Mouse (Mus musculus) forebrain, embryonic 14.5 days (tissue): ENCODE measurements around the gene Pdzd7. TPM values are rescaled to one million over a fixed set of nuclear protein-coding genes. Genes with fewer than 3 reads are reported as not detected.
A peak's percentile ranks its signal among the peaks of the same experiment; 100 is the strongest.

Experiments
- ATAC-seq: fragments of 200-750 bp; cut with Nextera tagmentation; 2 replicates; pipeline ENCODE4 v1.8.0; 2017; ENCODE audit warnings: mild to moderate bottlenecking, moderate library complexity
- DNase-seq: peaks from one replicate; pipeline ENCODE4 v3.0.0-alpha.2; 2015; ENCODE audit warnings: low spot score
- H3K27ac ChIP-seq: fragments of 300-500 bp; sonication (generic); 2 replicates; pipeline ENCODE4 v1.5.1; 2014; ENCODE audit warnings: low read depth, mild to moderate bottlenecking, control low read depth, low read length, moderate library complexity
- H3K27me3 ChIP-seq: fragments of 300-500 bp; sonication (generic); replicated peaks from 2 replicates; pipeline ENCODE4 v1.6.1; 2014; ENCODE audit warnings: low read length, control low read depth, mixed read lengths; ENCODE audit not compliant: control insufficient read depth, insufficient read depth
- H3K36me3 ChIP-seq: fragments of 300-500 bp; sonication (generic); 2 replicates; pipeline ENCODE4 v1.6.1; 2014; ENCODE audit warnings: low read length, control low read depth; ENCODE audit not compliant: control insufficient read depth, insufficient read depth
- H3K4me1 ChIP-seq: fragments of 300-500 bp; sonication (generic); 2 replicates; pipeline ENCODE4 v1.6.1; 2014; ENCODE audit warnings: antibody characterized with exemption, low read length, control low read depth; ENCODE audit not compliant: control insufficient read depth, insufficient read depth
- H3K4me2 ChIP-seq: fragments of 300-500 bp; sonication (generic); 2 replicates; pipeline ENCODE4 v1.6.1; 2014; ENCODE audit warnings: mild to moderate bottlenecking, control low read depth, low read length
- H3K4me3 ChIP-seq: fragments of 300-500 bp; sonication (generic); 2 replicates; pipeline ENCODE4 v1.5.1; 2014; ENCODE audit warnings: low read depth, low read length, control low read depth
- H3K9ac ChIP-seq: fragments of 300-500 bp; sonication (generic); 2 replicates; pipeline ENCODE4 v1.6.1; 2014; ENCODE audit warnings: mild to moderate bottlenecking, low read length, control low read depth, moderate library complexity
- H3K9me3 ChIP-seq: fragments of 300-500 bp; sonication (generic); replicated peaks from 2 replicates; pipeline ENCODE4 v1.6.1; 2016; ENCODE audit warnings: low read length, control low read depth, mixed read lengths; ENCODE audit not compliant: control insufficient read depth
- WGBS: fragments of 180-500 bp; shearing (Covaris S2); extraction: QIAGEN DNeasy Blood & Tissue Kit; methylation state at CpG from one replicate; pipeline ENCODE4 v1.1.7; 2014; 5-methylcytosine and 5-hydroxymethylcytosine counted together
- polyA plus RNA-seq: library from polyadenylated mRNA; unstranded; fragments of >200 nt; fragmentation: Nextera tagmentation; extraction: Ambion mirVana; gene quantifications from 2 replicates; pipeline ENCODE4 v1.2.1, GENCODE M21; 2014

Pdzd7 gene
- polyA plus RNA-seq, 1 experiment from 2014 or later, result 1.1 TPM

- ATAC-seq (no peak), DNase-seq (no peak)
- peak overlapping the region; percentile 41 for H3K9ac ChIP-seq
- peaks cover 33% of the 10 kb centered on the region for H3K36me3 ChIP-seq
- peak overlapping the region; percentile 63 for H3K27ac ChIP-seq
- H3K4me2 ChIP-seq, result no peak overlapping the region
- peaks cover 23% of the 10 kb centered on the region for H3K4me1 ChIP-seq
- no peak overlapping the region for H3K4me3 ChIP-seq
- 87% methylated on average over 8 of the region's 8 CpGs for WGBS
- no peaks in the 10 kb centered on the region for H3K27me3 ChIP-seq
- H3K9me3 ChIP-seq, result no peaks in the 10 kb centered on the region
Observed at GRCm38 (mm10) chr19:45012219-45012618, 33.3 kb downstream of the Pdzd7 start.

DNA sequence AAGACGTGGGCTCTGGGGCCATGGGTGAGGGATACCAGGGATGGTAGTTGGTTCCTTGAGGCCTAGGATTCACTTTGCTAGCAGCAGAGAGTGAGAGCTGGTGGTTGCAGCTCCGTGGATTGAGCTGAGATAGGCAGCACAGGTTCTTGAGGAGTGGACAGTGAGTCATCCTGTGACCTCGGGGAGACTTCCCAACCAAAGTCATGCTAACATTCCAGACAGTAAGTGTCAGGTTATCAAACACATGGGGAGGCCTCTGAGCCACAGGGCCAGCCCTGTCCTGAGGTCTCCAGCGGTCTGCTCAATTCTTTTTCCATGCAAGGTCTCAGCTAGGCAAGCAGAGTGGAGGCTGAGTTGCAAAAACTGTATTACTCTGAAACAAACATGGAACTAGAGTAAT, 34.9 kb downstream of the Pdzd7 start:
- no peak for ATAC-seq
- 91% methylated on average over 4 of the region's 4 CpGs for WGBS
- H3K27ac ChIP-seq, result no peak overlapping the region

DNA sequence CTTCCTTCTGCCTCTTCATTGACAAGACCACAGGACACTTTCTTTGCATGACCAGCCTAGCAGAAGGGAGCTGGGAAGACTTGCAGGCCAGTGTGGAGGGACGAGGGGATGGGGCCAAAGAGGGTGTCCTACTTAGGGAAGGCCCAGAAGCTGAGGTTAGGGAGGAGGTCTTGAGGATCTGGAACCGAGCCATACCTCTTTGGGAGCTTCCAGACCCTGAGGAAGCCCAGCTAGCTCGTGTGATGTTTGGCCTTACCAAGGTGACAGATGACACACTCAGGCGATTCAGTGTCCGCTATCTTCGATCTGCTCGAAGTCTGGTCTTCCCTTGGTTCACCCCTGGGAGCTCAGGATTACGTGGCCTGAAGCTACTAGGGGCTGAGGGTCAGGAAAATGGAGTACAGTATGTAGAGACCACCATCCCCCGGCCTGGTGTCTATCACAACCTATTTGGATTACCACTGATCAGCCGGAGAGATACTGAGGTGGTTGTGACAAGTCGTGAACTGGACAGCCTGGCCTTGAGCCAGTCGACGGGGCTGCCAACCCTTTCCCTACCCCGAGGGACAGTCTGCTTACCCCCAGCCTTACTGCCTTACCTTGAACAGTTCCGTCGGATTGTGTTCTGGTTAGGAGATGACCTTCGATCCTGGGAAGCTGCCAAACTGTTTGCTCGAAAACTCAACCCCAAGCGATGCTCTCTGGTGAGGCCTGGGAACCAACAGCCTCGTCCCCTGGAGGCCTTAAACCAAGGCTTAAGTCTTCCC, 37.9 kb downstream of the Pdzd7 start:
- Histone ChIP-seq H3K27ac (no peak overlapping the region), H3K4me2 (peak overlapping the region; percentile 69), H3K27me3 (no peaks in the 10 kb centered on the region), H3K9me3 (no peaks in the 10 kb centered on the region), H3K9ac (peak overlapping the region; percentile 78), H3K4me1 (peaks cover 18% of the 10 kb centered on the region), H3K4me3 (peak overlapping the region; percentile 63; the same call in 1 of the 2 replicates), H3K36me3 (peaks cover 51% of the 10 kb centered on the region)
- DNase-seq, result no peak
- 88% methylated on average over 20 of the region's 20 CpGs for WGBS
- no peak for ATAC-seq

More for the DNA sequence above, 34.9 kb downstream of the Pdzd7 start:
- Histone ChIP-seq H3K36me3 (peaks cover 33% of the 10 kb centered on the region), H3K27me3 (no peaks in the 10 kb centered on the region), H3K4me2 (no peak overlapping the region), H3K9ac (no peak overlapping the region), H3K4me3 (no peak overlapping the region), H3K4me1 (peaks cover 19% of the 10 kb centered on the region), H3K9me3 (no peaks in the 10 kb centered on the region)
- DNase-seq, result no peak

DNA sequence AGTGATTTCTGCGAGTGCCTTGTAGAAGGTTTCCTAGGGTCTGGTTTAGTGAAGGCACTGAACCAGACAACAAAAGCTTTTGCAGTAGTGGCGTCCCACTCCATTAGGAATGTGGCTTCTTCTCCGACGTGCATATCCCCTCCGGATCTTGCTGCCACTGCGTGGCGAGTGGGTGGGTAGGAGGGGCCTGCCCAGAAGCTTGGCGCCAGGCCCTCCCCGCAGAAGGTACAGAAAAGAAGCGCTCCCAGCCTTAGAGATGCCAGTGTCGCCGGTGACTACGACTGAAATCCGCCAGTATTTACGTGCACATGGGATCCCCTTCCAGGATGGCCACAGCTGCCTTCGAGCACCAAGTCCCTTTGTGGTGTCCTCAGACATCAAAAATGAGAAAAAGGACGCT, 38.5 kb downstream of the Pdzd7 start:
- no peak for ATAC-seq
- DNase-seq, result no peak
- peak overlapping the region; percentile 69 for H3K4me2 ChIP-seq
- peaks cover 50% of the 10 kb centered on the region for H3K36me3 ChIP-seq
- no peaks in the 10 kb centered on the region for H3K27me3 ChIP-seq
- 43% methylated on average over 17 of the region's 17 CpGs for WGBS
- peak overlapping the region; percentile 63 for H3K4me3 ChIP-seq
- peaks cover 18% of the 10 kb centered on the region for H3K4me1 ChIP-seq
- peak overlapping the region; percentile 67 for H3K27ac ChIP-seq
- peak overlapping the region; percentile 78 for H3K9ac ChIP-seq
- H3K9me3 ChIP-seq, result no peaks in the 10 kb centered on the region

DNA sequence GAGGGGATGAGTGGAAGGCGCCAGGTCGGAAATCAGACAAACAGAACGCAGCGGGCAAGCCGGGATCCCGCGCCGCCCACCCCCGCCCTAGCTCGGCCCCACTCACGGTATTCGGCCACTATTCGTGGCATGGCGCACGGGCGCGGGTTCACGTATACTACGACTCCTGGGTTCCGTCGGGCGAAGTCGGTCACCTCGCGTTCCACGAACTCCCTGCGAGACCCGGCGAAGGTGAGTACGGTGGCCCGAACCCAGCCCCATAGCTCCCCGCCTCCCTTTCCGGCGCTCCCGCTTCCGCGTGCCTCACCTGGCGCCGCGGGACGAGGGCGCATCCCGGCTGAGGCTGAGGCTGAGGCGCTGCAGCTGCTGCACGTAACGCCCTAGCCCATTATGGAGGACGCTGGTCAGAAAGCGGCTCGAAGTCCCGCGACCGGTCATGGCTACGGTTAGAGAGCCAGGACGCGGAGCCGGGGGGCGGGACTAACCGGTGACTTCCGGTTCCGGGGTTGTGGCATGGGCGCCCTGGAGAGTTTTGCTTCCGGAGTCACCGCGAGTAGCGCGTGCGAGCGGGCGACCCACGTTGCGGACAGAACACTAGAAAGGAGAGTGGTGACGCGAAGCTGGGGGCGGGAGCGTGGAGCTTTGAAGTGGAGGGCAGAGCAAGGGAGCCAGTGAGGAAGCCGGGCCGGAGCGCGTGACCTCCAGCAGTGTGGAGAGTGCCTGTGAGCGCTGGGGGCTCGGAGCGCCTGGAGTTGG, 39.4 kb downstream of the Pdzd7 start, which contains the start of gene Mrpl43:
TSS of gene Mrpl43 (minus strand) at position 486 of the 756 bp plus-strand sequence.
- 1% methylated on average over 71 of the region's 82 CpGs for WGBS
- peak; percentile 95 for ATAC-seq

GRCm38 (mm10) chr19:45005444-45005843, 40.1 kb downstream of the Pdzd7 start, which contains the start of gene Twnk:
Twnk (plus strand) TSS chr19:45005663.
- no peaks in the 10 kb centered on the region for H3K27me3 ChIP-seq
- peak within 1 kb of the TSS; percentile 63 for H3K4me3 ChIP-seq
- ATAC-seq, result 0 out of 2 replicates have a peak, but pooled peaks have one; percentile 1
- H3K9me3 ChIP-seq, result no peaks in the 10 kb centered on the region
- no peak for DNase-seq
- H3K27ac ChIP-seq, result peak within 1 kb of the TSS; percentile 67
- WGBS, result 10% methylated on average over 16 of the region's 16 CpGs
- H3K9ac ChIP-seq, result peak within 1 kb of the TSS; percentile 78
- H3K4me1 ChIP-seq, result peaks cover 18% of the 10 kb centered on the region
- peak within 1 kb of the TSS; percentile 69 for H3K4me2 ChIP-seq
- peaks cover 50% of the 10 kb centered on the region for H3K36me3 ChIP-seq

More for the DNA sequence above, 39.4 kb downstream of the Pdzd7 start, which contains the start of gene Mrpl43:
- Histone ChIP-seq H3K27ac (peak within 1 kb of the TSS; percentile 67), H3K4me2 (peak within 1 kb of the TSS; percentile 69), H3K27me3 (no peaks in the 10 kb centered on the region), H3K9ac (peak within 1 kb of the TSS; percentile 78), H3K4me1 (peaks cover 18% of the 10 kb centered on the region), H3K9me3 (no peaks in the 10 kb centered on the region), H3K36me3 (peaks cover 50% of the 10 kb centered on the region), H3K4me3 (peak within 1 kb of the TSS; percentile 63)
- peak; percentile 93 for DNase-seq

GRCm38 (mm10) chr19:45003740-45004516, 41.6 kb downstream of the Pdzd7 start:
- 86% methylated on average over 7 of the region's 7 CpGs for WGBS
- ATAC-seq (no peak), DNase-seq (no peak)
- H3K36me3 ChIP-seq, result peaks cover 58% of the 10 kb centered on the region
- no peak overlapping the region for H3K4me2 ChIP-seq
- no peak overlapping the region for H3K27ac ChIP-seq
- no peak overlapping the region for H3K4me3 ChIP-seq
- H3K27me3 ChIP-seq, result no peaks in the 10 kb centered on the region
- no peaks in the 10 kb centered on the region for H3K9me3 ChIP-seq
- peaks cover 18% of the 10 kb centered on the region for H3K4me1 ChIP-seq
- H3K9ac ChIP-seq, result no peak overlapping the region

DNA sequence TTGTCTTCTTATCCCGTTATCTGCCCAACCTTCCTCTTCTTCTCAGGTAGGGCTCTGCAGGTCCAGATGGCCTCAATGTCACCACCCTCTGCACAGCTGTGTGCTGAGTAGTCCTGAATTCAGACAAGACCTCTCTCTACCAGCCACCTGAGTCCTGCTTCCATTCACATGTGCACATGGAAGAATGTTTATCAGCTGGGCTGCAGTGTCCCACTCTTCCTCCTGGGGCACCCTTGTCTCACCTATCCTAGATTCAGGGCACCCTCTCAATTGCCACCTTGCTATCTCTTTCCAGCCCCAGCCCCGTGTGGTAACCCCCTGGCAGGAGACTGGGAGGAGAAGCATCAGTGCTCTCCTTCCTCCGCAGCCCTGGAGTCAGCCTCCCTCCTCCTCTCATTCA, 43.2 kb downstream of the Pdzd7 start:
- H3K36me3 ChIP-seq, result peaks cover 71% of the 10 kb centered on the region
- no peak overlapping the region for H3K9ac ChIP-seq
- ATAC-seq (no peak), DNase-seq (no peak)
- H3K4me3 ChIP-seq, result no peak overlapping the region
- no peaks in the 10 kb centered on the region for H3K9me3 ChIP-seq
- no peak overlapping the region for H3K4me2 ChIP-seq
- H3K4me1 ChIP-seq, result peaks cover 13% of the 10 kb centered on the region
- no peaks in the 10 kb centered on the region for H3K27me3 ChIP-seq
- WGBS, result 66% methylated on average over 3 of the region's 3 CpGs
- H3K27ac ChIP-seq, result no peak overlapping the region
